Mouse (Mus musculus): ENCODE measurements around the gene Sfxn1. TPM values are rescaled to one million over a fixed set of nuclear protein-coding genes. Genes with fewer than 3 reads are reported as not detected.

Gene Sfxn1
- polyA plus RNA-seq, 1 experiment from 2014 or later, result 86.2 TPM

DNA sequence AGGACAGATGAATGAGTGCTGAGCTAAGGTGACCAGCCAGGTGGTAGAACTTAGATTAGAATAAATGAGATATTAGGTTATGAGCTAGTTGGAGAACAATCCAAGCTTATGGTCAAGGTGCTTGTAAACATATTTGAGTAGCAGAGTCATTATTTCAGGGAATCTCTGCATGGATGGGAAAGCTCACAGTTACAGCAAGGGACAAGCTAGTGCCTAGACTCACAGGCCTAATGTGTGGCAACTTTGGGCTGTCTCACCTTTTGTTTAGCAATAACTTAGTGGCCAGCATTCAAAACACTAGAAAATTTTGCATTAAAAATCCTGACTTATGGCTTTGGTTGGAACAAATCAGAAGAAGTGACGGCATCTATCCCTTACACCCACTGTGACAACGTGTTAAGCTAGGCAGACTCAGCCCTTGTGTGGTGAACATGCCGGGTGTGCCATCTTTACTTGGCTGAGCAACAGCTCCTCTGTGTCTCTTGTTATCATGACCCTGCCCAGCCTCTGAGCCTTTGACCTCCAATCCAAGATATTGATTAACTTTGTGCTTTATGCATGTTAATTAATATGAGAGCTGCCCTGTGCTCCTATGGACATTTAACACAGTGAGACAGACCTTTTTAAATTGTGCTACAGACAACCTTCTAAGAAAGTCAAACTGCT, 5.5 kb upstream of the Sfxn1 start:
- Histone ChIP-seq H3K27ac (replicated peaks) (no peak overlapping the region), H3K27me3 (replicated peaks; ENCODE audit: low read depth, poor library complexity, severe bottlenecking) (peaks cover 14% of the 10 kb centered on the region), H3K9me3 (no peaks in the 10 kb centered on the region), H3K4me3 (no peak overlapping the region), H3K36me3 (replicated peaks) (no peaks in the 10 kb centered on the region), H3K4me1 (no peaks in the 10 kb centered on the region)
- WGBS, result 87% methylated on average over 3 of the region's 3 CpGs
- no peak for DNase-seq (ENCODE audit: low spot score)

DNA sequence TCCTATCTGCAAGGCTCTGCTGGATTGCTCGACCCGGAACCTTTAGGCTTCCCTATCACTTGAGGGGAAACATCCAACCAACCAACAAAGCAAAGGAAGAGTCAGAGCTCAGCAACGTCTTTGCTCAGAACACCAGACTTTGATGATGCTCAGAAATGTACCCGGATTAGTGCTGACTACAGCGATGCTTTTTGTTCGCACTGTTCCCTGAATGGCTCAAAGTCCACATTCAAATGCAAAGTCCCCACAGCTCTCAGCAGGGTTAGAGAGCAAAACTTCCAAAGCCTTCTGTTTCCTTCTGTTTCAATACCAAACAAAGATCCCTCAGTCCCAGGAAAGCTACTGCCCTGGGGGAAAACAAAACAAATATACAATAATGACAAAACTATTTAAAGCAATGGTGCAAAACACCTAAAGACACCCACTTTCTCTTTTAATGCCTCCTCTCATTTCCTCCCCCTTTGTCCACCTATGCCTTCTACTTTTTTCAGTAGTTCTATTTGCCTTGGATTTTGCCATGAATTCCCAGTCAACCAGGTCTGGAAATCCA, 4.0 kb upstream of the Sfxn1 start:
- Histone ChIP-seq H3K4me3 (no peak overlapping the region), H3K27me3 (replicated peaks; ENCODE audit: low read depth, poor library complexity, severe bottlenecking) (peaks cover 14% of the 10 kb centered on the region), H3K27ac (replicated peaks) (no peak overlapping the region), H3K9me3 (no peaks in the 10 kb centered on the region), H3K36me3 (replicated peaks) (no peaks in the 10 kb centered on the region), H3K4me1 (peaks cover 8% of the 10 kb centered on the region)
- WGBS, result 11% methylated on average over 6 of the region's 6 CpGs
- DNase-seq (ENCODE audit: low spot score), result no peak

DNA sequence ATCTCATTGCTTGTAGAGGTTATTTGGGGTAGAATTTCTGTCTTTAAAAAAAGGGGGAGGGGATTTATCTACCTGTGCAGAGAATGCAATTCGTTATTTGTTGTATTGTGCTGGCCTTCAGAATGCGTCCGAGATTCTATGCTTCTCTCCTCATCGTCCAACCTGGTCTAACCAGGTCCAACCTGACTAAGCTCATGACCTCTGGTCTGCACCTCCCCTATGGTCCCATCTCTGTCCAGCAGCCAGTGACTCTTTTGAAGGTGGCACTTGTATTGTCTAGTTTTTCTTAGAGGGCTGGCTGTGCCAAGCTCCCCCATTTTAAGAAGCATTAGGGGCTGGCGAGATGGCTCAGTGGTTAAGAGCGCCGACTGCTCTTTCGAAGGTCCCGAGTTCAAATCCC, 658 bp upstream of the Sfxn1 start:
- H3K36me3 ChIP-seq (replicated peaks), result peaks cover 15% of the 10 kb centered on the region
- H3K27ac ChIP-seq (replicated peaks), result no peak overlapping the region
- H3K9me3 ChIP-seq, result no peaks in the 10 kb centered on the region
- H3K4me3 ChIP-seq, result no peak overlapping the region
- H3K4me1 ChIP-seq, result peaks cover 19% of the 10 kb centered on the region
- WGBS, result 95% methylated on average over 9 of the region's 9 CpGs
- H3K27me3 ChIP-seq (replicated peaks; ENCODE audit: low read depth, poor library complexity, severe bottlenecking), result peaks cover 9% of the 10 kb centered on the region; the same call in 1 of the 2 replicates
- no peak for DNase-seq (ENCODE audit: low spot score)

DNA sequence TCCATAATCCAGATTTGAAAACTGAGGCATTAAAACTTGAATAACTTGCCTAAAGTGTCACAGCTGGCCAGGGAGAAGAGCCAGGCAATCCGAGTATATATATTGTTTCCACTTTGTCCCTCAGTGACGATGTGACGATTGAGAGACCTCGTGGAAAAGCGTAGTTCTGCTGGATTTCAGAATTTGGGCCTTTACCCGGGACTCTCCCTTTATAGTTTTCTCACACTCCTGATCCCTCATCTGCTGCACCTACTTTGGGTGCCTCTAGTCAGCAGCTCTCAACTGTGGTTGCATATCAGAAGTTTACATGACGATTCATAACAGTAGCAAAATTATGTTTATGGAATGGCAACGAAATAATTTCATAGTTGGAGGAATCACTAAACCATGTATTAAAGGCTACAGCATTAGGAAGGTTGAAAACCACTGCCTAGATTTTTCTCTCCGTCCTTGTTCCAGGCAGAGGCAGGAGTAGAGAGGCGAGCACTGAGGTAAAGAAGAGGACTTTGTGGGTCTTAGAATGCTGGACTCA, 923 bp downstream of the Sfxn1 start:
- 42% methylated on average over 10 of the region's 10 CpGs for WGBS
- H3K27ac ChIP-seq (replicated peaks), result peak overlapping the region; percentile 97
- peaks cover 19% of the 10 kb centered on the region for H3K4me1 ChIP-seq
- H3K27me3 ChIP-seq (replicated peaks; ENCODE audit: low read depth, poor library complexity, severe bottlenecking), result peaks cover 9% of the 10 kb centered on the region; the same call in 1 of the 2 replicates
- peak overlapping the region; percentile 85 for H3K4me3 ChIP-seq
- H3K36me3 ChIP-seq (replicated peaks), result peaks cover 22% of the 10 kb centered on the region
- no peak for DNase-seq (ENCODE audit: low spot score)
- no peaks in the 10 kb centered on the region for H3K9me3 ChIP-seq

DNA sequence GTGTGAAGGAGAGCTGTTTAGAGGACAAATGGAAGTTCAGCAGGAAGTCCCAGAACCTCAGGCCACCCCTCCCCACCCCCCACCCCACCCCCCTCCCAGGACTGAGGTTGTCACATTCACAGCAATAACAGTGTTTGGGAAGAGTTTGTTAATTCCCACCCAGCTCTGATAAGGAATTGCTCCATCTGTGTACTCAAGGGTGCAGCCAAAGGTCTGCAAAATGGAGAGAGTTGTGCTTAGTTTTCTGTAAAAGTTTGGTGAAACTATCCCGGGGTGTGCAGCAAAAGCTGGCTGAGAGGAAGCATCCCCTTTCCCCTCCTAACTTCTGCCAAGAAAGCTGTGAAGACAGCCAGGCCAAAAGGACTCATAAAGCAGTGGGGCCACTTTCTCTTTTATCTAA, 1.4 kb downstream of the Sfxn1 start:
- Histone ChIP-seq H3K4me3 (peak overlapping the region; percentile 85), H3K9me3 (no peaks in the 10 kb centered on the region), H3K27ac (replicated peaks) (peak overlapping the region; percentile 97), H3K4me1 (peaks cover 19% of the 10 kb centered on the region), H3K27me3 (replicated peaks; ENCODE audit: low read depth, poor library complexity, severe bottlenecking) (peaks cover 9% of the 10 kb centered on the region; the same call in 1 of the 2 replicates), H3K36me3 (replicated peaks) (peaks cover 22% of the 10 kb centered on the region)
- no peak for DNase-seq (ENCODE audit: low spot score)
- WGBS, result 63% methylated on average over 1 of the region's 1 CpGs

DNA sequence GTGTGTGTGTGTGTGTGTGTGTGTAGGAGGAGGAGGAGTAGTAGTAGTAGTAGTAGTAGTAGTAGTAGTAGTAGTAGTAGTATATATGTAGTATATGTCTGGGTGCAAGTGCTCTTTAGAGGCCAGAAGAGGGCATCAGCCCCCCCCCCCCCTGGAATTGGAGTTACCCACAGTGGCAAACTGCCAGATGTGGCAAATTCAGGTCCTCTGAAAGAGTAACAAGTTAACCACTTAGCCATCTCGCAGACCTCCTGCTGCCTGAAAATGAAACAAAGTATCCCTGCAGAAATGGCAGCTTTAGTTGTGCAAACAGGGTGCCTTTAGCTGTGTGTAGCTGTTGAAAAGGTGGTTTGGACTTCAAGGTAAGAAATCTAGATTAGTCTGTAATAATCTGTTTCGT, 1.8 kb downstream of the Sfxn1 start:
- peak overlapping the region; percentile 85 for H3K4me3 ChIP-seq
- H3K9me3 ChIP-seq, result no peaks in the 10 kb centered on the region
- peaks cover 20% of the 10 kb centered on the region for H3K4me1 ChIP-seq
- no peak for DNase-seq (ENCODE audit: low spot score)
- H3K27ac ChIP-seq (replicated peaks), result peak overlapping the region; percentile 97; the same call in 1 of the 2 replicates
- WGBS, result 80% methylated on average over 2 of the region's 2 CpGs
- H3K36me3 ChIP-seq (replicated peaks), result peaks cover 22% of the 10 kb centered on the region
- H3K27me3 ChIP-seq (replicated peaks; ENCODE audit: low read depth, poor library complexity, severe bottlenecking), result peaks cover 9% of the 10 kb centered on the region; the same call in 1 of the 2 replicates

DNA sequence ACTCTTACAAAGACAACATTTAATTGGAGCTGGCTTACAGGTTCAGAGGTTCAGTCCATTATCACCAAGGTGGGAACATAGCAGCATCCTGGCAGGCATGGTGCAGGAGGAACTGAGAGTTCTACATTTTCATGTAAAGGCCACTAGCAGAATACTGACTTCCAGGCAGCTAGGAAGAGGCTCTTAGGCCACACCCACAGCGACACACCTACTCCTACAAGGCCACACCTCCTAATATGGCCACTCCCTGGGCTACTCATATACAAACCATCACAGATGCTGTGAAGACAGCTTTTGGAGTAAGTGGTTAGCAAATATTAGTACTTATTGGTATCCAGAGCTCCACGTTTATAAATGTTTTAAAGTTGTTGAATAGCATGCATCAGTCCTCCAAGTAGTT, 3.7 kb downstream of the Sfxn1 start:
- 95% methylated on average over 2 of the region's 2 CpGs for WGBS
- Histone ChIP-seq H3K9me3 (no peaks in the 10 kb centered on the region), H3K36me3 (replicated peaks) (peaks cover 22% of the 10 kb centered on the region), H3K27ac (replicated peaks) (no peak overlapping the region), H3K4me3 (no peak overlapping the region), H3K4me1 (peaks cover 37% of the 10 kb centered on the region), H3K27me3 (replicated peaks; ENCODE audit: low read depth, poor library complexity, severe bottlenecking) (0 out of 2 replicates have a peak, but pooled peaks cover under 1% of the 10 kb centered on the region)
- DNase-seq (ENCODE audit: low spot score), result no peak

DNA sequence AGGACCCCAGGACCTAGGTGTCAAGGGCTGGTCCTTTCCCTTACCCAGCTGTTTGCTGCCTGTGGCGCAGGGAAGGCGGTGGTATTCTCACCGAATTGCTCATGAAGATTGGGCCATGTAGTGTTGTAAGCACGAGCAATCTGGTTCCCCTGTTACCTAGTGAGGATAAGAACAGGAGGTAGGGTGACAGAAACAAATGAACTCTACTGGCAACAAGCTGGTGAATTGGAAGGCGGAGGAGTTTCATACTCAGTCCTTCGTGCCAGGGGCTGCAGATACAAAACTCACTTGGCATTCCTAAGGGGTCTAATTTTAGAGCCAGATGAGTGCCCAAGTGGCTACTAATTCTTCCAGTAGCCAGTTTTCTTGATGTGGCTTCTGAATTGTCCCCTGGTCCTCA, 4.4 kb downstream of the Sfxn1 start:
- H3K4me1 ChIP-seq, result peaks cover 37% of the 10 kb centered on the region
- DNase-seq (ENCODE audit: low spot score), result no peak
- no peak overlapping the region for H3K4me3 ChIP-seq
- no peaks in the 10 kb centered on the region for H3K27me3 ChIP-seq (replicated peaks; ENCODE audit: low read depth, poor library complexity, severe bottlenecking)
- 96% methylated on average over 6 of the region's 6 CpGs for WGBS
- H3K36me3 ChIP-seq (replicated peaks), result peaks cover 22% of the 10 kb centered on the region
- H3K9me3 ChIP-seq, result no peaks in the 10 kb centered on the region
- H3K27ac ChIP-seq (replicated peaks), result no peak overlapping the region

DNA sequence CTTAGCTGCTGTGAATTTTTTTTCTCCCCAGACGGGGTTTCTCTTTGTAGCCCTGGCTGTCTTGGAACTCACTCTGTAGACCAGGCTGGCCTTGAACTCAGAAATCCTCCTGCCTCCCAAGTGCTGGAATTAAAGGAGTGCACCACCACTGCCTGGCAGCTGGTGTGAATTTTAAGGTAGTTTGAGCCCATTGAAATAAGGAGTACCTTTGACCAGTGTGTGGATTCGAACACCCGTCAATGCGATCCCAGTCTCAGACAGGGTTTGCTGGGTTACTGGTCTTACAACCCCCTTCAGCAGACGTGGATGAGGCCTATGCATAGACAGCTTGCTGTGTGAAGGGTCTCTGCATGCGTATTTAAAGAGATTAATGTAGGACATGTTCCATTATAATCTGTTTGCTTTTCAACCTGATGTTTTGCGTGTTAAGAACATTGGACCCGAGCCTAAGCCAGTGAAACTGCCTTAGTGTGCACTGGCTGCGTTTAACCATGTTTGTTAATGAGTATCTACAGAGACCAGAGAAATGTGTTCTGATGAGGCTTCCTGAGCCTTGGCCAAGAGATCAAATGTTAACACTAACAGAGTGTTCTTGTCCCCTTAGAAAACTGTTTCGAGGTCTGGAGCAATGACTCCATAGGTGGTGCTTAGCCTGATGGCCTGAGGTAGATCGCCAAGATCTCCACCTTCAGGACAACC, 5.2 kb downstream of the Sfxn1 start:
- Histone ChIP-seq H3K27me3 (replicated peaks; ENCODE audit: low read depth, poor library complexity, severe bottlenecking) (no peaks in the 10 kb centered on the region), H3K4me3 (no peak overlapping the region), H3K9me3 (no peaks in the 10 kb centered on the region), H3K27ac (replicated peaks) (no peak overlapping the region), H3K36me3 (replicated peaks) (peaks cover 22% of the 10 kb centered on the region), H3K4me1 (peaks cover 36% of the 10 kb centered on the region)
- 90% methylated on average over 11 of the region's 11 CpGs for WGBS
- DNase-seq (ENCODE audit: low spot score), result no peak

DNA sequence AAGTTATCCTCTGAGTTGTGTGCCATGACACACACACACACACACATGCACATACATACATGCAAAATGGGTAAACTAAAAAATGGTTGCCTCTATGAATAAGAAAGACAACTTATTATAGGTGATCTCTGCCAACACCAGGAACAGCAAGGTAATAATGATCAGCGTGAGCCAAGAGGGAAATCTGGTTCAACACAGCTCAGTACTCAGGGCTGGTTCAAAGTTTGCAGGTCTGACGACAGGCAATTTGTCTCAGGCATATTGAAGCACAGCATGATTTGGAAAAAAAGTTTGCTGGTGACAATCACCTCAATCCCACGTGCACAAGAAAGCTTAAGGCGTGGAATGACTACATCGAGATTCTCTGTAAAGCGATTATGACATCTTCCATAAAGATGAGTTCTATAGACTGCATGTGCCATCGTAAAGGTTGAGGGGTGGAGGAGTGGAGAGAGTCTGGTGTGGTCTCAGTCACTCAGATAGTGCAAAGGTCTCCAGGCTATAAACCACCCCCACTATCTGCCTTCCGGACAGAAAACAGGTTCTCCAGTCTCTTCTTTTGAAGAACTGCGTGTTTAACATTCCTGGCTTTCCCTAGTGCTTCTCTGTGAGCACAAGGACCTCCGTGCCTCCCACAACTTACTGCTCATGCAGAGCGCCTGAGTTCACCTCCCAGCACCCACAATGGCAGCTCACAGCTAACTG, 6.0 kb downstream of the Sfxn1 start:
- no peak overlapping the region for H3K4me3 ChIP-seq
- no peaks in the 10 kb centered on the region for H3K9me3 ChIP-seq
- H3K36me3 ChIP-seq (replicated peaks), result peaks cover 22% of the 10 kb centered on the region
- peaks cover 29% of the 10 kb centered on the region for H3K4me1 ChIP-seq
- no peaks in the 10 kb centered on the region for H3K27me3 ChIP-seq (replicated peaks; ENCODE audit: low read depth, poor library complexity, severe bottlenecking)
- 85% methylated on average over 11 of the region's 11 CpGs for WGBS
- no peak overlapping the region for H3K27ac ChIP-seq (replicated peaks)
- no peak for DNase-seq (ENCODE audit: low spot score)

DNA sequence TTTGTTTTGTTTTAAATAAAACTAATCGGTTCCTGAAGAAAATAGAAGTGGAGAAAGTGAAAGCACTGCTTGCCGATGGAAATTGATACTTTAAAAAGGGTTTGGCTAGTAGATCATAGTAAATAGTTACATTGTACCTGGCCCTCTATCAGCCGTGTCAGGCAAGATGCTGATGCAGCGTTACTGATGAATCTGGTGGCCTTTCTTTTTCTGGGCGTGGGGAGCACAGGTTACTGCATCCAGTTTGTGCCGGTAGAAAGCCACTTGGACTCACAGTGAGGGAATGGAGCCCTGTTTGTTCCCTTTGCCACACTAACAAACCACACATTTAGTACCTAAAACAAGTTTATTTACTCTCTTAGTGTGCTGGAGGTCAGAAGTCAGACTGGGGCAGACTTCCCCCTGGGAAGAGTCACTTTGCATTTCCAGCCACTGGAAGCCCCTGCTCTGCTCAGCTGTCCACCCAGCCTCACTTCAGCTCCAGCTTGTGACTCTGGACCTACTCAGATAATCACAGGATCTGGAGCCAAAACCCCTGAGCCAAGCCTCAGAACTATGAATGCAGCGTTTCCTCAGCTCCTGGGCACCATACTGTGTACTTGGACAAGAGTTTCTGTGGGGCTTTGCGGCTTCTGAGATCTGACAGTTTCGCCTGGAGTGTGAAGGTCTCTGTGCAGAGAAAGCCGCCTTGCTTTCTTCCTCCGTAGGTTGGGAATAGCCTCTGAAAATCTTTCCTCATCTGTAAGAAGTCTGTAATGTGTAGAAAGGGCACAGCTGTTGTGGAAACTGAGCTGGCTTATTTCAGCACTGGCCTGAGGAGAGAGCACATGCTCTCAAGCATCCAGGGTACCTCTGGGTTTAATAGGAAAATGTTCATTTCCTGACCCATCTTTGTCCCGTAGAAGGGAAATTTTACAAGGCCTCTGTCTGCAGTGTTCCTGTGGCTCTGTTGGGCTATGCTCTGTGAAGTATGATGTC, 8.4 kb downstream of the Sfxn1 start:
- Histone ChIP-seq H3K4me1 (peaks cover 18% of the 10 kb centered on the region), H3K27me3 (replicated peaks; ENCODE audit: low read depth, poor library complexity, severe bottlenecking) (no peaks in the 10 kb centered on the region), H3K36me3 (replicated peaks) (peaks cover 18% of the 10 kb centered on the region), H3K9me3 (no peaks in the 10 kb centered on the region), H3K4me3 (no peak overlapping the region), H3K27ac (replicated peaks) (no peak overlapping the region)
- no peak for DNase-seq (ENCODE audit: low spot score)
- WGBS, result 83% methylated on average over 12 of the region's 12 CpGs
